Mouse (Mus musculus) large intestine, adult 2 months (tissue): ENCODE measurements at regions not wholly inside any gene's neighbourhood (a gene's known extent, or its start where the extent isn't known, plus 50 kb on each side); places are given as distances from the start of the nearest gene placed in this dataset.

Source experiments
- DNase-seq: peaks from one replicate; pipeline ENCODE4 v3.0.0-alpha.2; 2012; ENCODE audit warnings: low read depth, low spot score
- WGBS: fragments of 180-500 bp; shearing (Covaris S2); methylation state at CpG from one replicate; pipeline ENCODE4 v1.1.7; 2018; 5-methylcytosine and 5-hydroxymethylcytosine counted together

- WGBS: 78% methylated on average over 2 of the region's 2 CpGs
- DNase-seq: no peak
Observed at GRCm38 (mm10) chr1:71921456-71921855, 268.5 kb upstream of the Fn1 start.

GRCm38 (mm10) chr1:71919891-71920290, 266.9 kb upstream of the Fn1 start:
- no peak for DNase-seq
- WGBS: 87% methylated on average over 2 of the region's 2 CpGs

- DNase-seq: no peak
- 64% methylated on average over 2 of the region's 2 CpGs for WGBS
Observed at GRCm38 (mm10) chr1:71917021-71917420, 264.0 kb upstream of the Fn1 start.

- no peak for DNase-seq
- WGBS: 90% methylated on average over 3 of the region's 3 CpGs
Observed at GRCm38 (mm10) chr1:71914439-71914838, 261.4 kb upstream of the Fn1 start.

- WGBS: 67% methylated on average over 5 of the region's 5 CpGs
- DNase-seq: no peak
Observed at GRCm38 (mm10) chr1:71913221-71913620, 260.2 kb upstream of the Fn1 start.

- WGBS: 43% methylated on average over 3 of the region's 3 CpGs
- no peak for DNase-seq
Observed at GRCm38 (mm10) chr1:71912441-71912840, 259.4 kb upstream of the Fn1 start.

GRCm38 (mm10) chr1:71910125-71910524, 257.1 kb upstream of the Fn1 start:
- WGBS: 82% methylated on average over 1 of the region's 1 CpGs
- DNase-seq: no peak

GRCm38 (mm10) chr1:71909508-71910124, 256.6 kb upstream of the Fn1 start:
- DNase-seq: no peak
- WGBS: 78% methylated on average over 11 of the region's 11 CpGs

- 81% methylated on average over 4 of the region's 4 CpGs for WGBS
- DNase-seq: no peak
Observed at GRCm38 (mm10) chr1:71904376-71904948, 251.5 kb upstream of the Fn1 start.

- no peak for DNase-seq
- WGBS: 47% methylated on average over 8 of the region's 9 CpGs
Observed at GRCm38 (mm10) chr1:71900106-71901074, 247.4 kb upstream of the Fn1 start.

- DNase-seq: no peak
- WGBS: 55% methylated on average over 8 of the region's 8 CpGs
Observed at GRCm38 (mm10) chr1:71899128-71899527, 246.1 kb upstream of the Fn1 start.

- DNase-seq: no peak
- WGBS: 95% methylated on average over 6 of the region's 6 CpGs
Observed at GRCm38 (mm10) chr1:71898198-71898597, 245.2 kb upstream of the Fn1 start.

- no peak for DNase-seq
- WGBS: 73% methylated on average over 8 of the region's 8 CpGs
Observed at GRCm38 (mm10) chr1:71897464-71898051, 244.6 kb upstream of the Fn1 start.

- no peak for DNase-seq
- WGBS: 76% methylated on average over 11 of the region's 11 CpGs
Observed at GRCm38 (mm10) chr1:71896141-71896725, 243.2 kb upstream of the Fn1 start.

GRCm38 (mm10) chr1:71893636-71894035, 240.6 kb upstream of the Fn1 start:
- no peak for DNase-seq
- WGBS: 11% methylated on average over 5 of the region's 5 CpGs

GRCm38 (mm10) chr1:71887809-71888208, 234.8 kb upstream of the Fn1 start:
- DNase-seq: no peak
- WGBS: 62% methylated on average over 3 of the region's 3 CpGs

- 37% methylated on average over 6 of the region's 6 CpGs for WGBS
- DNase-seq: no peak
Observed at GRCm38 (mm10) chr1:71886903-71887302, 233.9 kb upstream of the Fn1 start.

- DNase-seq: no peak
- 73% methylated on average over 5 of the region's 5 CpGs for WGBS
Observed at GRCm38 (mm10) chr1:71886233-71886632, 233.2 kb upstream of the Fn1 start.

GRCm38 (mm10) chr1:71881851-71882250, 228.9 kb upstream of the Fn1 start:
- 86% methylated on average over 12 of the region's 12 CpGs for WGBS
- DNase-seq: no peak

- no peak for DNase-seq
- WGBS: 93% methylated on average over 4 of the region's 4 CpGs
Observed at GRCm38 (mm10) chr1:71881191-71881590, 228.2 kb upstream of the Fn1 start.
